Mouse (Mus musculus): ENCODE data around the gene Ppm1l. TPM values are rescaled to one million over a fixed set of nuclear protein-coding genes. Genes with fewer than 3 reads are reported as not detected.

The Ppm1l gene
- polyA plus RNA-seq, 1 experiment from 2014 or later = 23.6 TPM

DNA sequence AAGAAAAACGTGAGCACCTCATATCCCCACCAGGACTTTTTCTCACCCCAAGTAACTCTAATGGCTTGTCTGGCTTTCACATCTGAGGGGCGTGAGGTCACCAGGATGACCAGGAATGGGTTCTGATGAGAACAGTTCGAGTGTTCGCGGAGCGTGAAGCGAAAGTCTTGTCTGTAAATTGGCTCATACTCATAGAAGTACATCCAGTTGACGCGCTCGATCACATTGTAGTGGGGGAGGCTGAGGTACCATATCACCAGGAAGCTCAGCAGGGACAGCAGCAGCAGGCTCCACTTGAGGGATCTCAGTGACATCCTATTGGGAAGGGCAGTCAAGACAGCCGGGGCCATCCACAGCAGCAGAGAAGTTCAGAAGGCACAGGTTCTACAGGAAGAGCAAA, 258.9 kb downstream of the Ppm1l start:
- Histone ChIP-seq H3K4me1 (no peaks in the 10 kb centered on the region), H3K36me3 (replicated peaks) (peaks cover 26% of the 10 kb centered on the region), H3K4me3 (replicated peaks) (no peak overlapping the region), H3K9ac (no peak overlapping the region), H3K4me2 (no peak overlapping the region), H3K9me3 (no peaks in the 10 kb centered on the region), H3K27me3 (no peaks in the 10 kb centered on the region), H3K27ac (no peak overlapping the region)
- ATAC-seq (ENCODE audit: low FRiP score) = no peak
- WGBS = 95% methylated on average over 11 of the region's 11 CpGs

DNA sequence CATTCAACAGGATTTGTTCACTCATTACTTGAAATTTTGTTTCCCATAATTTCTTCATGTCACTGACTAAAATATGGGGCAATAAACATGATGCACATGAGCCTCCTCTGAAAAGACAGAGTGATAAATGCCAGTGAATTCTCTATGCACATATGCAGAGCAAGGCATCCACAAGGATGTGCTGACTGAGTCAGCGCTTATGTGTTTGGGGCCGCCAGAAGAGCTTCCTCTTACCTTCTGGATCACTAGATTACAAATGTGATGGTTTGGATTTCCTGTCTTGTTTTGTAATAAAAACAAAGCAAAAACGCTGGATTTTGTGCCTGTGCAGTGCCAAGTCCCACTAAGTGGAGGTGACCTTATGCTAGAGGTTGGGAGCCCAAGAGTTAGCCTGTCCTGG, 260.1 kb downstream of the Ppm1l start:
- Histone ChIP-seq H3K4me3 (replicated peaks) (no peak overlapping the region), H3K36me3 (replicated peaks) (peaks cover 26% of the 10 kb centered on the region)
- no peak for ATAC-seq (ENCODE audit: low FRiP score)

DNA sequence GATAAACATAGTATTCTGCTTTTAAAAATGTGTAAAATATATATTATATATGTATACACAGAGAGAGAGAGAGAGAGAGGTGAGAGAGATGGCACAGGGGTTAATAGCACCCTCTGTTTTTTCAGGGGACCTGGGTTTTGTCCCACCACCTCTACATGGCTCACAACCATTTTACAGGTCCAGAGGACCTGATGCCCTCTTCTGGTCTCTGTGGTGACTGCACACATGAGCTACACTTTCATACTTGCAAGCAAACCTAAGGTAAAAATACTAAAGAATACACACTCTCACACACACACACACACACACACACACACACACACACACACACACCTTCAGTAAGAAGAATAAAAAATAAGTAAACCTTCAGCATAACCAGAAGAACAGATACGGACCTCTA, 262.1 kb downstream of the Ppm1l start:
- Histone ChIP-seq H3K27ac (no peak overlapping the region), H3K27me3 (no peaks in the 10 kb centered on the region)
- no peak for ATAC-seq (ENCODE audit: low FRiP score)

More for the DNA sequence above, 260.1 kb downstream of the Ppm1l start:
- WGBS = 91% methylated on average over 3 of the region's 3 CpGs
- Histone ChIP-seq H3K27ac (no peak overlapping the region), H3K4me1 (no peaks in the 10 kb centered on the region), H3K9ac (no peak overlapping the region), H3K9me3 (no peaks in the 10 kb centered on the region), H3K27me3 (no peaks in the 10 kb centered on the region), H3K4me2 (no peak overlapping the region)

DNA sequence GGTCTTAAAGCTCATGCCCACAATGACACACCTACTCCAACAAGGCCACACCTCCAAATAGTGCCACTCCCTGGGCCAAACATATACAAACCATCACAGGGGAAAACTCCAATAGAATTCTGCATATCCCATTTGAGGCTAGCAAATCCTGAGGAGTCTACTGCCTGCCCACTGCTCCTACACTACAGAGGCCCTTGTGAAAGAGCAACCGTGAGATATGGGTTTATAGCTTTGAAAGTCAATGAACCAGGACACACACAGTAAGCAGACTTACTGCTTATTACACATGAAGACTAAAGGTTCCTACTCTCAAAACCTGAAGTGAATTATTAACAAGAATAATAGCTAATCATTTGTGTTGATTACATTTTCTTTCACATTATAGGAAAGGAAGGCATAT, 267.1 kb downstream of the Ppm1l start:
- Histone ChIP-seq H3K4me1 (0 out of 2 replicates have a peak, but pooled peaks cover 5% of the 10 kb centered on the region), H3K9me3 (no peaks in the 10 kb centered on the region), H3K36me3 (replicated peaks) (peaks cover 11% of the 10 kb centered on the region; the same call in 1 of the 2 replicates), H3K4me3 (replicated peaks) (no peak overlapping the region), H3K4me2 (no peak overlapping the region), H3K9ac (no peak overlapping the region), H3K27me3 (no peaks in the 10 kb centered on the region), H3K27ac (no peak overlapping the region)
- WGBS = 89% methylated on average over 1 of the region's 1 CpGs
- ATAC-seq (ENCODE audit: low FRiP score) = no peak

More for the DNA sequence above, 262.1 kb downstream of the Ppm1l start:
- H3K4me1 ChIP-seq = no peaks in the 10 kb centered on the region
- no peak overlapping the region for H3K4me3 ChIP-seq (replicated peaks)
- 96% methylated on average over 1 of the region's 1 CpGs for WGBS
- no peak overlapping the region for H3K4me2 ChIP-seq
- no peak overlapping the region for H3K9ac ChIP-seq
- peaks cover 32% of the 10 kb centered on the region for H3K36me3 ChIP-seq (replicated peaks)
- no peaks in the 10 kb centered on the region for H3K9me3 ChIP-seq

DNA sequence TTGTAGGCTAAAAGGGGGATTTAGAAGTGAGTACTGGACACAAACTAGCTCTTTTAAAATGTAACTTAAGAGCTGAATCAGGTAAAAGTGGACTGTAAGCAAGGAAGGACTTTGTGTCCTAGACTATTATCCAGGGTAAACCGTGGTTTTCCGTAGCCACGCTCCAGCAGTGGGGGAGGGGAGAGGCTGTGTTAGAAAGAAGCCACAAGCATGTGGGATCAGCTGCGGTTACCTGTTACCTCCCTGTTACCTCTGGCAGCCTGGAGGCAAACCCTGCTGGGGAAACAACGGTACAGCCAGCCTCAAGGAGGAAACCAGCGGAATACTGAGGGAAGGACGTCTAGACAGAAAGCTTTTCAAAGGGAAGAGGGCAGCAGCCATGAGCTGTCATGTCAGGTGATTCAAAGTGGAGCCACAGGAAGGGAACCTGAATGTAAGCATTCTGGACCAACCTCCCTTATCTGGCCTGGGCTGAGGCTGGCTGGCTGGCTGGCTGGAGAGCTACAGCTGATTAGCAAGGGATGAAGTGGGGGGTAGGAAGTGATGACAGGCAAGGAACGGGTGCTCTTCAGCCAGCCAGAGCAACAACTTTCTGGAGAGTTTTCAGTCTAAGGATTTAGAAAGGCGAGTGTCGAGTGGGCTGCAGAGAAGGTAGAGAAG, 271.6 kb downstream of the Ppm1l start:
- H3K9me3 ChIP-seq = no peaks in the 10 kb centered on the region
- H3K36me3 ChIP-seq (replicated peaks) = peaks cover 7% of the 10 kb centered on the region; the same call in 1 of the 2 replicates
- no peak overlapping the region for H3K4me3 ChIP-seq (replicated peaks)
- no peak overlapping the region for H3K4me2 ChIP-seq
- H3K27ac ChIP-seq = no peak overlapping the region
- no peak overlapping the region for H3K9ac ChIP-seq
- 48% methylated on average over 10 of the region's 10 CpGs for WGBS
- H3K4me1 ChIP-seq = 0 out of 2 replicates have a peak, but pooled peaks cover 5% of the 10 kb centered on the region
- ATAC-seq (ENCODE audit: low FRiP score) = no peak
- no peaks in the 10 kb centered on the region for H3K27me3 ChIP-seq

DNA sequence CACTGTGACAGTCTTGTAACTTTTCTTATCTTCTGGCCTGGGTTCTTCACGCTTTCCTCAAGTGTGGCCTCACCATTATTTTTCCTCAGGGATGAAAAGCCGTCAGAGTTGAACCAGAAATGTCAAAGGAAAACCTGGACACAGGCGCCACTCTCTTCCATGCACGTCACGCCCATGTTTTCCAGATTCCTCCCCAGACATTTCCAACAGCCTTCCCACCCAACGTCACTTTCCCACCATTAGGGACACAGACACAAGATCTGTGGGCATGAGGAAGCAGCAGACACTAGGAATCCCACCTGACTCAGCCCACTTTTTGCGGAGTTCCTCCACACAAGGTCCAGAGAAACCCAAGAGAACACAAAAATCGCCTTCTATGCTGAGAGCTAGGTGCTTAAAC, 276.8 kb downstream of the Ppm1l start:
- 0 out of 2 replicates have a peak, but pooled peaks cover 9% of the 10 kb centered on the region for H3K36me3 ChIP-seq (replicated peaks)
- H3K4me3 ChIP-seq (replicated peaks) = no peak overlapping the region
- 94% methylated on average over 8 of the region's 8 CpGs for WGBS
- no peak for ATAC-seq (ENCODE audit: low FRiP score)
- H3K27ac ChIP-seq = no peak overlapping the region
- no peak overlapping the region for H3K4me2 ChIP-seq
- no peaks in the 10 kb centered on the region for H3K9me3 ChIP-seq
- H3K9ac ChIP-seq = no peak overlapping the region
- H3K4me1 ChIP-seq = peaks cover 16% of the 10 kb centered on the region
- no peaks in the 10 kb centered on the region for H3K27me3 ChIP-seq

DNA sequence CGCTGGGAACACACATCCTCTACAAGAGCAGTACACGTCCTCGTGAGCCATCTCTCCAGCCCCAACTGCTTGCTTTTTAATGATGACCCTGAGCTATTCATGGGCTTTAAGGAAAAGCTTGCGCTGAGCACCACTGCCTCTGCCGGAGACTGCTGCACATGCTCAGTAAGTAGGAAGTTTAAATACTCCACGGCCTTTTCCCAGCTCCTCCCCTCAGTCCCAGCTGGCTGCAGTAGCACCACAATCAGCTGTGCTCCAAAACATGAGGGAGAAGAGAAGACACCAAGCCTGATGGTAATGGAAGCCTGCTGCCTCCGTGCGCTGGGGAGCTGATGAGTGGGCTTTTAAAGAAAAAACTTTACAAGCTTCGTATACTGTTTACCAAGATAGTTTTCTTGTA, 277.4 kb downstream of the Ppm1l start:
- no peak overlapping the region for H3K4me3 ChIP-seq (replicated peaks)
- no peaks in the 10 kb centered on the region for H3K27me3 ChIP-seq
- ATAC-seq (ENCODE audit: low FRiP score) = no peak
- H3K4me1 ChIP-seq = peaks cover 19% of the 10 kb centered on the region
- no peaks in the 10 kb centered on the region for H3K9me3 ChIP-seq
- H3K9ac ChIP-seq = no peak overlapping the region
- WGBS = 80% methylated on average over 9 of the region's 9 CpGs
- H3K4me2 ChIP-seq = no peak overlapping the region
- H3K27ac ChIP-seq = no peak overlapping the region
- H3K36me3 ChIP-seq (replicated peaks) = 0 out of 2 replicates have a peak, but pooled peaks cover 9% of the 10 kb centered on the region

DNA sequence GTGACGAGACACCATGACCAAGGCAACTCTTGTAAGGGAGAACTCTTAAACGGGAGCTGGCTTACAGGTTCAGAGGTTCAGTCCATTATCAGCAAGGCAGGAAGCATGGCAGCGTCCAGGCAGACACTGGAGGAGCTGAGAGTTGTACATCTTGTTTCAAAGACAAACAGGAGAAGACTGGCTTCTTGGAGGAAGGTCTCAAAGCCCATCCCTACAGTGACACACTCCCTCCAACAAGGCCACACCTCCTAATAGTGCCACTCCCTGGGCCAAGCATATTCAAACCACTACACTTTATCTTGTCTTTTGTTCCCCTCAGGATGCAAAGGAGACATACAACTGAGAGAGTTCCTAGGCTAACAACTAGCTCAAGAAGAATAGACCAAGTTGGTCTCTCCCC, 279.5 kb downstream of the Ppm1l start:
- H3K9me3 ChIP-seq = no peaks in the 10 kb centered on the region
- H3K36me3 ChIP-seq (replicated peaks) = 0 out of 2 replicates have a peak, but pooled peaks cover 9% of the 10 kb centered on the region
- 87% methylated on average over 3 of the region's 3 CpGs for WGBS
- no peak overlapping the region for H3K4me2 ChIP-seq
- peaks cover 22% of the 10 kb centered on the region for H3K4me1 ChIP-seq
- no peak overlapping the region for H3K9ac ChIP-seq
- ATAC-seq (ENCODE audit: low FRiP score) = no peak
- H3K4me3 ChIP-seq (replicated peaks) = no peak overlapping the region
- H3K27ac ChIP-seq = no peak overlapping the region
- no peaks in the 10 kb centered on the region for H3K27me3 ChIP-seq

DNA sequence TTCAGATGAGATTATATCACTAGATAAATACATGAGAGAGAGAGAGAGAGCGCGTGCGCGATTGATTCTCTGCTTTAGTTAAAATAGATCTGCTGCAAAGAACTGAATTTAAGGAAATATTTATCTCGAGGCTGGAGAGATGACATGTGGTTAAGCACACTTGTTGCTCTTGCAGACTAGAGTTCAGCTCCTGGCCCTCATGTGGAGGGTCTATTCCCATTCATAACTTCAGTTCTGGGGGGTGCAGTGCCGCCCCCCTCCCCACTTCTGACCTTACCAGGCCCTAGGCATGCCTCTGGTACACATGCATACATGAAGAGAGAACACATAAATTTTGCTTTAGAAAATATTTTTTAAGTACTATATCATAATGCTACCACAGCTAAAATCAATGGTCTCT, 280.6 kb downstream of the Ppm1l start:
- H3K4me2 ChIP-seq = peak overlapping the region; percentile 77
- peaks cover 22% of the 10 kb centered on the region for H3K4me1 ChIP-seq
- no peak for ATAC-seq (ENCODE audit: low FRiP score)
- H3K27ac ChIP-seq = no peak overlapping the region
- no peaks in the 10 kb centered on the region for H3K9me3 ChIP-seq
- no peaks in the 10 kb centered on the region for H3K27me3 ChIP-seq
- H3K9ac ChIP-seq = peak overlapping the region; percentile 86
- peak overlapping the region; percentile 76 for H3K4me3 ChIP-seq (replicated peaks)
- H3K36me3 ChIP-seq (replicated peaks) = 0 out of 2 replicates have a peak, but pooled peaks cover 5% of the 10 kb centered on the region
- 92% methylated on average over 6 of the region's 6 CpGs for WGBS

DNA sequence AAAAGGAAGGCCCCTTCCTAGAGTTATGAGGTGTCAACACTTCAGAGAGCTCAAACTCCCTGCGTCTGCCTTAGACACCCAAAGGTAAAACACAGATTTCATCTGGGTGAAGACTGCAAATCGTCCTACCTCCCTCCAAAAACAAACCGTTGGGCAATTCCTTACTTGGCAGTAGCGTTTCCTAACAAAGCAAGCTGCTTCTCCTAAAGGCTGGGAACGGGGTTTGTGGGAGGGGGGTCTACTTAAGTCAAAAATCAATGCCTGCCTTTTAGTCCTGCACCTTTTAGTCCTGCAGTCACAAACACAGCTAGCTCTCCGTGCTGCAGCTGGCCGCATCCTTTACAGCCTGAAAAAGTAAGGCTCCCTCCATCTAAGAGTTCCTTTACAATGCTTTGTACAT, 281.2 kb downstream of the Ppm1l start:
- Histone ChIP-seq H3K4me3 (replicated peaks) (peak overlapping the region; percentile 76), H3K27ac (peak overlapping the region; percentile 70; the same call in 1 of the 2 replicates), H3K4me1 (peaks cover 22% of the 10 kb centered on the region), H3K36me3 (replicated peaks) (0 out of 2 replicates have a peak, but pooled peaks cover 5% of the 10 kb centered on the region), H3K9me3 (no peaks in the 10 kb centered on the region), H3K27me3 (no peaks in the 10 kb centered on the region), H3K4me2 (peak overlapping the region; percentile 77), H3K9ac (peak overlapping the region; percentile 86)
- WGBS = 7% methylated on average over 7 of the region's 7 CpGs
- ATAC-seq (ENCODE audit: low FRiP score) = peak; percentile 12; the same call in 1 of the 2 replicates

DNA sequence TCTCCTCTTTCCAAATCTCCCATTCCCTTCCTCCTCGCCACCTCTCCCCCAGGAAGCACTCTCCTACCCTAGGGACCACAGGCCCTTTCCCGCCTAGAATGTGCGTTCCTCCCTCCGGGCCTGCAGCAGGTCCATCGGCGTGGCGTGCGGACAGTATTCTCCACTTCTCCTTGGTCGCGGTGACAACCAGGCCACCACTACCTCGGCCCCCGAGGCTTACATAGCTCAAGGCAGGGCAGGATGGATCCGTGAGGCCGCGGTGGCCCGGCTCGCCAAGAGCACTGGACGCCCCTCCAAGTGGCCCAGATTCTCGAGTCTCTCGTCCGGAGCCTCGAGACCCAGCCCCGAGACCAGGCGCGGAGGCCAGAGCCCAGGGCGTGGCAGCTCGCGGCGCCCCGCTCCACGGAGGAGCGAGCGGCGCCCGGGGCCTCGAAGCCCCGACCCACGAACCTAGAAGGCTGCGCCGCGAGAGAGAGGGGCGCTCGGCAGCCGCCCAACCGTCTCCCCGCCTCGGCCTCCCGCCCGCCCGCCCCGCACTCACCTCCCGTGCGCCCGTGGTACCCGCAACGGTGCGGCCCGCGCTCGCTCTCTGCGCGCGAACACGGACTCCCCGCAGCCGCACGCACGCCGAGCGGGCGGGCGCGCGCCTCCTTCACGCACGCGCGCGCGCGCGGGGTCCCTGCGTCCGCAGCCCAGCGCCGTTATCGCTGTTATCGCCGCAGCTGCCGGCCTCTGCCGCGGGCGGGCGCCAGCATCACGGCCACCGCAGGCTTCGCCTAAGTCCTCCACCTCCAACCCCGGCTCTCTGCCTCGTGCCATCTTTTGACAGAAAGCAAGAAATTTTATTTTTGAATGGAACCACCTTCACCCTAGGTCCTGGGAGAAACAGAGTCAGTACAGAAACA, 281.9 kb downstream of the Ppm1l start, which contains the start of gene B3galnt1:
Gene B3galnt1 (minus strand): TSS at position 700 of the 905 bp plus-strand sequence.
- Histone ChIP-seq H3K4me1 (peaks cover 22% of the 10 kb centered on the region), H3K4me2 (peak within 1 kb of the TSS; percentile 77), H3K9ac (peak within 1 kb of the TSS; percentile 86), H3K27me3 (no peaks in the 10 kb centered on the region), H3K36me3 (replicated peaks) (0 out of 2 replicates have a peak, but pooled peaks cover 5% of the 10 kb centered on the region), H3K9me3 (no peaks in the 10 kb centered on the region), H3K27ac (peak within 1 kb of the TSS; percentile 70), H3K4me3 (replicated peaks) (peak within 1 kb of the TSS; percentile 76)
- peak; percentile 88 for ATAC-seq (ENCODE audit: low FRiP score)
- under 1% methylated on average over 64 of the region's 99 CpGs for WGBS

DNA sequence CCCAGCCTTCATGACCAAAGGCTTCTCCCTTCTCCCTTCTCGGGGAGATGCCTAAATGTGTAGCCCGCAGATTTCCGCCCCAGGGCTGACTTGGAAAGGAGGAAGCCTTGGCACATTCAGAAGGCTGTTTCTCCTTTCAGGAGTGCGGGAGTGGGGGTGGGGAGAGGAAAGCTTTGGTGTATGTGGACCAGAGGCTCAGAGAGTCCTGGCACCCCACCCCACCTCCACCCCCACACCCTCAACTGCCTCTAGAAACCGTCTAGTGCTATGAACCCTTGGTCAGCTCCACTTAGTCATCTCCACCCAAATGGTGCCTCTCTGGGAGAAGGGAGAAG, 282.5 kb downstream of the Ppm1l start:
- Histone ChIP-seq H3K4me3 (replicated peaks) (peak overlapping the region; percentile 76), H3K27ac (no peak overlapping the region), H3K9me3 (no peaks in the 10 kb centered on the region), H3K4me2 (peak overlapping the region; percentile 77), H3K4me1 (peaks cover 18% of the 10 kb centered on the region), H3K27me3 (no peaks in the 10 kb centered on the region), H3K36me3 (replicated peaks) (no peaks in the 10 kb centered on the region), H3K9ac (peak overlapping the region; percentile 86)
- ATAC-seq (ENCODE audit: low FRiP score) = no peak; the same call in 1 of the 2 replicates
- WGBS = 4% methylated on average over 5 of the region's 5 CpGs
